Mouse (Mus musculus) G1E (cell line): ENCODE results near the gene Lsm7.
"Not testable (repeated sequence)": the region's sequence is repeated elsewhere in the genome, so short reads cannot be mapped to it uniquely, and the experiment has no call there.

Experiments
- CTCF ChIP-seq: IDR thresholded peaks from 2 replicates; pipeline ENCODE4 v1.5.1; 2012; ENCODE audit warnings: low read depth, low read length, inconsistent platforms, mixed read lengths
- GATA1 ChIP-seq: IDR thresholded peaks from 2 replicates; pipeline ENCODE4 v1.6.1; 2012; ENCODE audit warnings: borderline replicate concordance, low read length, inconsistent platforms, mixed read lengths
- GATA2 ChIP-seq: IDR thresholded peaks from 2 replicates; pipeline ENCODE4 v1.6.1; 2012; ENCODE audit warnings: low read depth, low read length, inconsistent platforms, borderline replicate concordance
- TAL1 ChIP-seq: conservative IDR thresholded peaks from 2 replicates; pipeline ENCODE4 v1.6.1; 2012; ENCODE audit warnings: low read depth, low read length, inconsistent platforms, mixed read lengths

DNA sequence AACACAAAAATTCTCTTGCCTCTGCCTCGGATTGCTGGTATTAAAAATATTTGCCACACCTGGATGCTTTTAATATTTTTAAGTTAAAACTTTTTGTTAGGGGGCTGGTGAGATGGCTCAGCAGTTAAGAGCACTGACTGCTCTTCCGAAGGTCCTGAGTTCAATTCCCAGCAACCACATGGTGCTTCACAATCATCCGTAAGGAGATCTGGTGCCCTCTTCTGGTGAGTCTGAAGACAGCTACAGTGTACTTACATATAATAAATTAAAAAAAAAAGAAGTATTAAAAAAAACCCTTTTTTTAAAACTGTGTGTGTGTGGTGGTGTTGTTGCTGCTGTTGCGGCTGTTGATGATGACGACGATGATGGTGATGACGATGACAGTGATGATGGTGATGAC is 37.1 kb downstream of the Lsm7 start:
- TF ChIP-seq GATA1, CTCF, TAL1, GATA2: not testable (repeated sequence)
